Mouse (Mus musculus): ENCODE results near the gene Zc3hc1. TPM values are rescaled to one million over a fixed set of nuclear protein-coding genes. Genes with fewer than 3 reads are reported as not detected.

Zc3hc1 gene
- 41.6 and 46.4 TPM in 2 replicates for polyA plus RNA-seq (2012; rRNA removed)

DNA sequence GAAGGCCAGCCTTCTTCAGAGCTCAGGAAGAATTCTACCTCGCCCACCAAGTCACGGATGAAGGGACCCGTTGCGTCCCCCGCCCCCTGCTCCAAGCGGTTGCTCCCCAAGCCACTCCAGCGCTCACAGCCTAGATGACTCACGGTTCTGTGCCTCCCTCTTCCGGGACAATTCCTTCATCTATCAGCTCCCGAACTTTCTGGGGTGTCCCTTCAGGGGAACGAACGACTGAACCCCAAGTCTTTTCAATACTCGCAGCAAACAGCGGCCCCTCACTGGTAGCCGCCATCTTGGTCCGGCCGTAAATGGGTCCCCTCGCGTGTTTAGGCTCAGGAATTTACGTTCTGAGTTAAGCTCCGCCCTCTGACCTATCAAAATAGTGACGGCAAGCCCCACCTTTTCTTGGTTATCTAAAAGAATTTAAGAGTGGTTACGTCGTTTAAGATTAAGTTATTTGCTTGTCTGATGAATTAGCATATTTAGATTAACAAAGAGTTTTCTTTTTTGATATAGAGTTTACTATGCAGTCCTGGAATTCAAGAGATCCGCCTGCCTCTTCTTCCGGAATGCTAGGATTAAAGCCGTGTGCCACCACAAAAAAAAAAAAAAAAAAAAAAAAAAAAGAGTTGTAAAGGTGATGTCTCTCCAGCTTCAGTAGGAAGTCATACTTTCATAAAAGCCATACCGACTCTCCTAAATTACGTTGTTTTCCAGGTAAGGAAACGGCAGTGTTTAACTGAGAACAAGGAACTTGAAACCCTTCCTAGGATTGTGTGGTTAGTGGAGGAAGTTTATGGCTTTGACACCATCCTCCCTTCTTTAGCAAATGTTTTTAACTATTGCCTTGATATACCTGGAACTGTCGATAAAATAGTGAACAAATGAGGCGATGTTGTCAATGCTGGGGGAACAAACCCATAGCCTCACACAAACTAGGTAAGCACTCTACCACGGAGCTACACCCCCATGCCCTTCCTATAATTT lies at the start of gene Zc3hc1:
Zc3hc1 (minus strand) TSS at position 315 of the 984 bp plus-strand sequence.
- no peak for TF ChIP-seq CTCF (IDR thresholded peaks at IDR 0.05; ENCODE audit: borderline replicate concordance, extremely low read depth, insufficient read depth, insufficient read length)
- TF ChIP-seq POLR2A (IDR thresholded peaks at IDR 0.05; ENCODE audit: borderline replicate concordance, extremely low read depth, insufficient read depth, insufficient read length, poor library complexity, severe bottlenecking): peak; percentile 63; the same call in 1 of the 2 replicates
- peak; percentile 94 for DNase-seq (ENCODE audit: low read depth)

- DNase-seq (ENCODE audit: low read depth): peak; percentile 25
- TF ChIP-seq CTCF (IDR thresholded peaks at IDR 0.05; ENCODE audit: borderline replicate concordance, extremely low read depth, insufficient read depth, insufficient read length) (no peak), POLR2A (IDR thresholded peaks at IDR 0.05; ENCODE audit: borderline replicate concordance, extremely low read depth, insufficient read depth, insufficient read length, poor library complexity, severe bottlenecking) (no peak)
These were observed 48.7 kb upstream of the Zc3hc1 start for GRCm38 (mm10) chr6:30439576-30439975.

GRCm38 (mm10) chr6:30437054-30437453 lies 46.2 kb upstream of the Zc3hc1 start:
- no peak for DNase-seq (ENCODE audit: low read depth)
- TF ChIP-seq POLR2A (IDR thresholded peaks at IDR 0.05; ENCODE audit: borderline replicate concordance, extremely low read depth, insufficient read depth, insufficient read length, poor library complexity, severe bottlenecking) (no peak), CTCF (IDR thresholded peaks at IDR 0.05; ENCODE audit: borderline replicate concordance, extremely low read depth, insufficient read depth, insufficient read length) (no peak)

- TF ChIP-seq CTCF (IDR thresholded peaks at IDR 0.05; ENCODE audit: borderline replicate concordance, extremely low read depth, insufficient read depth, insufficient read length): no peak
- no peak for TF ChIP-seq POLR2A (IDR thresholded peaks at IDR 0.05; ENCODE audit: borderline replicate concordance, extremely low read depth, insufficient read depth, insufficient read length, poor library complexity, severe bottlenecking)
- no peak for DNase-seq (ENCODE audit: low read depth)
These were observed 45.6 kb upstream of the Zc3hc1 start for GRCm38 (mm10) chr6:30436476-30436875.

DNA sequence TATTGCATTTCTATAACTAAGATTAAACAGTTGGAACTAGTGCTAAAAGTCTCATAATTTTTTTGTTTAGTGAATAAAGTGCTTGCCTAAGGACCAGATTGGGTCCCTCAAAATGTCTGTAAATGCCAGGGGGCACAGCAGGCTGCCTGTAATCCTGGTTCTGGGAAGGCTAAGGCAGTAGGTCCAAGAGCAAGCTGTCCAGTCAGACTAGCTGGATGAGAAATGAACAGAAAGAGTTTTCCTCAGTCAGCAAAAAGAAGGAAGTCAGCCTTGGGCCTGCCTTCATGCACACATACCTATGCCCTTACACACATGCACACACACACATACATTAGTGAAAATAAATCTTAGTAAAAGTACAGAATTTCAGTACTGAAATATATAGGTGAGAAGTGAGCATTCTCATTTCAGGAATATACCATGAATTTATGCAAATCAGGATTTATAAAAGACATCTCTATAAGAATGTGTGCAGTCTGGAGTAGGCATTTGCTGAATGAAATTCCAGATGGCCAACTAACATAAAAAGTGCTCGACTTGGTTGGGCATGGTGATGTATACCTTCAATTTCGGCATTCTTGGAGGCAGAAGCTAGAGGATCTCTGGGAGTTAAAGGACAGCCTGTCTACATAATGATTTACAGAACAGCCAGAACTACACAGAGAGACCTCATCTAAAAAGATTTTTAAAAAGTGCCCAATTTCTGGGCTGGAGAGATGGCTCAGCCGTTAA lies 41.8 kb upstream of the Zc3hc1 start:
- TF ChIP-seq CTCF (IDR thresholded peaks at IDR 0.05; ENCODE audit: borderline replicate concordance, extremely low read depth, insufficient read depth, insufficient read length) (no peak), POLR2A (IDR thresholded peaks at IDR 0.05; ENCODE audit: borderline replicate concordance, extremely low read depth, insufficient read depth, insufficient read length, poor library complexity, severe bottlenecking) (no peak)
- DNase-seq (ENCODE audit: low read depth): no peak

DNA sequence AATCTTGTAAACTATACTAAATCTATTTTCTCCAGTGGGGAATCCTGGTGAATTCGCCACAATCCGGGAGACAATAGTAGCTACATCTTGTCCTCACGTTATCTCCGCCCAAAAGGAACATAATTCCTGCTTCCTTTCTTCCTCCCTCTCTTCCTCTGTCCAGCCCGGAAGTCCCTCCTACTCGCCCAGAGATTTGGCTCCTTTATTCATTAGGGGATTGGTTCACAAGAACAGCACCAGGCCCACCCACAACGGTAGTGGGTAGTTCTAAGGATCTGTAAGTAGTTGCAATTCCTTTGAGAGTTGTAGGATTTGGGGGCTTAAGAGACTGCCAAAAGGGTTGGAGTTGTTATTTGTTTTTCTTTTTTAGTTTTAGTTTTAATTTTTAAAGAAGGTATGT lies 26.0 kb upstream of the Zc3hc1 start:
- TF ChIP-seq POLR2A (IDR thresholded peaks at IDR 0.05; ENCODE audit: borderline replicate concordance, extremely low read depth, insufficient read depth, insufficient read length, poor library complexity, severe bottlenecking) (no peak), CTCF (IDR thresholded peaks at IDR 0.05; ENCODE audit: borderline replicate concordance, extremely low read depth, insufficient read depth, insufficient read length) (no peak)
- DNase-seq (ENCODE audit: low read depth): no peak

GRCm38 (mm10) chr6:30416126-30416525 lies 25.3 kb upstream of the Zc3hc1 start:
- DNase-seq (ENCODE audit: low read depth): no peak
- TF ChIP-seq CTCF (IDR thresholded peaks at IDR 0.05; ENCODE audit: borderline replicate concordance, extremely low read depth, insufficient read depth, insufficient read length): no peak
- no peak for TF ChIP-seq POLR2A (IDR thresholded peaks at IDR 0.05; ENCODE audit: borderline replicate concordance, extremely low read depth, insufficient read depth, insufficient read length, poor library complexity, severe bottlenecking)

GRCm38 (mm10) chr6:30411311-30411710 lies 20.5 kb upstream of the Zc3hc1 start:
- no peak for DNase-seq (ENCODE audit: low read depth)
- no peak for TF ChIP-seq POLR2A (IDR thresholded peaks at IDR 0.05; ENCODE audit: borderline replicate concordance, extremely low read depth, insufficient read depth, insufficient read length, poor library complexity, severe bottlenecking)
- TF ChIP-seq CTCF (IDR thresholded peaks at IDR 0.05; ENCODE audit: borderline replicate concordance, extremely low read depth, insufficient read depth, insufficient read length): no peak

DNA sequence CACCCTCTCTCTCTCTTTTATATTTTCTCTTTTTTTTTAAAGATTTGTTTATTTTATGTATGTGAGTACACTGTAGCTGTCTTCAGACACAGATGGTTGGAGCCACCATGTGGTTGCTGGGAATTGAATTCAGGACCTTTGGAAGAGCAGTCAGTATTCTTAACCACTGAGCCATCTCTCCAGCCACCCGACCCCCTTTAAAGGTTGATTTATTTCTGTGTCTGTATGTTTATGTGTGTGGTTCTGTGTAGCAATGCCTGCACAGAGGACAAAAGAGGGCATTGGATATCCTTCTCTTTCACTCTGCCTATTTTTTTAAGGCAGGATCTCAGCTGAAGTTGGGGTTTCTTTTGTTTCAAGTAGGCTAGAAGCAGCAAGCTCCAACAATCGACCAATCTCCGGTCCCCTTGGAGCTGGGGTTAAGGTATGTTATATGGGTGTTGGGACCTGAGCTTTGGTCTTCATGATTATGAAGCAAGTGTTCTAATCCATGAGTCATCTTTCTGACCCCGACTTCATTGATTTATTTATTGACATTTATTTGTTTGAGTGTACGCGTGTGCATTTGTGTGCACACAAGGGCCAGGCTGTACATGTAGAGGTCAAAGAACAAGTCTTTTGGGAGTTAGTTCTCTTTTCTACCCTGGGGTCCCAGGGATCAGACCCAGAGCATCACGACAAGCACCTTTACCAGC lies 18.7 kb upstream of the Zc3hc1 start:
- no peak for TF ChIP-seq CTCF (IDR thresholded peaks at IDR 0.05; ENCODE audit: borderline replicate concordance, extremely low read depth, insufficient read depth, insufficient read length)
- TF ChIP-seq POLR2A (IDR thresholded peaks at IDR 0.05; ENCODE audit: borderline replicate concordance, extremely low read depth, insufficient read depth, insufficient read length, poor library complexity, severe bottlenecking): no peak
- no peak for DNase-seq (ENCODE audit: low read depth)

GRCm38 (mm10) chr6:30408276-30408675 lies 17.4 kb upstream of the Zc3hc1 start:
- no peak for TF ChIP-seq POLR2A (IDR thresholded peaks at IDR 0.05; ENCODE audit: borderline replicate concordance, extremely low read depth, insufficient read depth, insufficient read length, poor library complexity, severe bottlenecking)
- no peak for TF ChIP-seq CTCF (IDR thresholded peaks at IDR 0.05; ENCODE audit: borderline replicate concordance, extremely low read depth, insufficient read depth, insufficient read length)
- DNase-seq (ENCODE audit: low read depth): no peak

- DNase-seq (ENCODE audit: low read depth): peak; percentile 8
- no peak for TF ChIP-seq CTCF (IDR thresholded peaks at IDR 0.05; ENCODE audit: borderline replicate concordance, extremely low read depth, insufficient read depth, insufficient read length)
- no peak for TF ChIP-seq POLR2A (IDR thresholded peaks at IDR 0.05; ENCODE audit: borderline replicate concordance, extremely low read depth, insufficient read depth, insufficient read length, poor library complexity, severe bottlenecking)
These were observed 13.8 kb upstream of the Zc3hc1 start for GRCm38 (mm10) chr6:30404671-30405070.
